Mouse (Mus musculus) G1E (cell line): ENCODE measurements at regions not wholly inside any gene's neighbourhood (a gene's known extent, or its start where the extent isn't known, plus 50 kb on each side); places are given as distances from the start of the nearest gene placed in this dataset.

ENCODE experiments used
- CTCF ChIP-seq: IDR thresholded peaks from 2 replicates; pipeline ENCODE4 v1.5.1; 2012; ENCODE audit warnings: low read depth, low read length, inconsistent platforms, mixed read lengths
- GATA1 ChIP-seq: IDR thresholded peaks from 2 replicates; pipeline ENCODE4 v1.6.1; 2012; ENCODE audit warnings: borderline replicate concordance, low read length, inconsistent platforms, mixed read lengths
- GATA2 ChIP-seq: IDR thresholded peaks from 2 replicates; pipeline ENCODE4 v1.6.1; 2012; ENCODE audit warnings: low read depth, low read length, inconsistent platforms, borderline replicate concordance
- POLR2AphosphoS5 ChIP-seq: IDR thresholded peaks from 2 replicates; pipeline ENCODE4 v1.6.1; 2012; ENCODE audit warnings: low read depth, low read length, inconsistent platforms; ENCODE audit not compliant: insufficient replicate concordance
- TAL1 ChIP-seq: conservative IDR thresholded peaks from 2 replicates; pipeline ENCODE4 v1.6.1; 2012; ENCODE audit warnings: low read depth, low read length, inconsistent platforms, mixed read lengths

- TF ChIP-seq CTCF: no peak
- no peak for TF ChIP-seq GATA1
- TF ChIP-seq TAL1: no peak
- no peak for TF ChIP-seq POLR2AphosphoS5
- TF ChIP-seq GATA2: no peak
Observed at GRCm38 (mm10) chr13:5757963-5758362, 103.3 kb upstream of the Klf6 start.
